Mouse (Mus musculus) bone marrow macrophage, adult 2 months (primary cell): ENCODE measurements around the gene Pomc.

Experiments used
- CTCF ChIP-seq: IDR thresholded peaks from 2 replicates; pipeline ENCODE4 v1.5.1; 2012; ENCODE audit warnings: low read depth, mild to moderate bottlenecking, low read length, moderate library complexity
- POLR2A ChIP-seq: IDR thresholded peaks from 2 replicates; pipeline ENCODE4 v1.6.1; 2012; ENCODE audit warnings: mild to moderate bottlenecking, low read depth, low read length, borderline replicate concordance

GRCm38 (mm10) chr12:3980991-3981349 is 26.2 kb downstream of the Pomc start:
- TF ChIP-seq CTCF: no peak
- no peak for TF ChIP-seq POLR2A
